Mouse (Mus musculus): ENCODE results near the gene Poln.
A peak's percentile ranks its signal among the peaks of the same experiment; 100 is the strongest.

Gene Poln

GRCm38 (mm10) chr5:34186961-34187391, 17.7 kb upstream of the Poln start:
- peak; percentile 47 to 83 for DNase-seq (ENCODE audit: low spot score in 2 of 2)

DNA sequence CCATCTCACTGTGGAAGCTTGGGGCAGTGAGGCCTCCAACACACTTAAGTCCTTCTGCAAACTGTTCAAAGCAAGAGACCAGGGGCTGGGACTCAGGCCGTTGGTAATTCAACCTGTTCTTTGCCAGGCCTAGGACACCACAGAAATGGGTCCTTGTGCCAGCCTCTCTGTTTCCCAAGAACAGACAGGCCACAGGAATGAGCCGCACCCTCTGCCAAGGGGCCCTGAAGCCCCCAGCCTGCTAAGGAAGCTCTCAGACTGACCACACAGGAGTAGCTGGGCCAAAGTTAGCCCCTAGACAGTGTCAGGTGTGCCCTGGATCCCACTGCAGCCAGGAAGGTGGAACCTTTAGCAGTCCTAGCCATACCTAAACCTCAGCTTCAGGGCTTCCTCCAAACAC, 17.1 kb upstream of the Poln start:
- peak in 1 of 2 experiments; percentile 62 for DNase-seq (ENCODE audit: low spot score in 2 of 2)

DNA sequence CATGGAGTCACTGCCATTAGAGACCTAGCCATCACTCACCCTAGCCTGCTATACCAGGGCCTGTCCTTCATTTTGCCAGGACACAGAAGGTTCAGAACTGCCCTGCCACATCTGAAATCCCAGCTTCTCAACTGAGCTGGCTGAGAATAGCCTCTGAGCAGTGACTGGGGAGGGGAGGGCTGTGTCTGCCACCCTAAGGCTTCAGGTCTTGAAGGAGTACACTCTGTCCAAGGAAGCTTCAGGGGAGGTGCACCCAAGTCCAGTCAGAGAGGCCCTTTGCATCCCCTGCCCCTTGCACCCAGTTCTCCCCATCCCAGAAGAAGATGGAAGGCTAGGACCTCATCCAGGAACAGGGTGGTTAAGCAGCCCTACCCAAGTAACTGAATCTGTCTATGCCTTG, 16.5 kb upstream of the Poln start:
- DNase-seq (ENCODE audit: low spot score in 2 of 2) = peak in 1 of 2 experiments; percentile 57

GRCm38 (mm10) chr5:34185051-34185580, 15.9 kb upstream of the Poln start:
- DNase-seq (ENCODE audit: low spot score in 2 of 2) = peak in 1 of 2 experiments; percentile 57

- peak; percentile 8 to 54 for DNase-seq (ENCODE audit: low spot score in 2 of 2)
Measured at GRCm38 (mm10) chr5:34183976-34184375, 14.7 kb upstream of the Poln start.

GRCm38 (mm10) chr5:34183156-34183880, 14.1 kb upstream of the Poln start:
- peak; percentile 13 to 60 for DNase-seq (ENCODE audit: low spot score in 2 of 2)

- peak; percentile 11 to 51 for DNase-seq (ENCODE audit: low spot score in 2 of 2)
Measured at GRCm38 (mm10) chr5:34182486-34182885, 13.2 kb upstream of the Poln start.

DNA sequence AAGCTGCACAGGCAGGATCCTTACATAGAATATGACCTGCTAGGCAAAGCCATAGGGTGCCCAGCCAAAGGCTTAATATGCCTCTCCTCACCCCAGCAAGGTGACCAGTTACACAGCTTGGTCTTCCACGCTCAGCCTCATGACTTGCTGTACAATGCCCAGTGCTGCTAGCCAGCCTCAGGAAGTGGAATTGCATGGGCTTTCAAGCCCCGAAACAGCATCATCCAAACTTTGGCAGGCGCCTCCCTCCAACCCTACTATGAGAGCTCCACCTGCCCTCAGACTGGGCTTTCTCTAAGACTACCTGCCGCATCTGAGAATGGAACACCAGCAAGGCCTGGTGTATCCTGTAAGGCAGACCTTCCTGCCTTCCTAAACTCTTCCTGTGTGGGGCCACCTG, 8.6 kb upstream of the Poln start:
- peak in 1 of 2 experiments; percentile 54 for DNase-seq (ENCODE audit: low spot score in 2 of 2)

GRCm38 (mm10) chr5:34177091-34177490, 7.8 kb upstream of the Poln start:
- peak in 1 of 2 experiments; percentile 49 for DNase-seq (ENCODE audit: low spot score in 2 of 2)

GRCm38 (mm10) chr5:34176691-34177090, 7.4 kb upstream of the Poln start:
- peak in 1 of 2 experiments; percentile 55 for DNase-seq (ENCODE audit: low spot score in 2 of 2)

GRCm38 (mm10) chr5:34175403-34175694, 6.1 kb upstream of the Poln start:
- peak in 1 of 2 experiments; percentile 54 for DNase-seq (ENCODE audit: low spot score in 2 of 2)

DNA sequence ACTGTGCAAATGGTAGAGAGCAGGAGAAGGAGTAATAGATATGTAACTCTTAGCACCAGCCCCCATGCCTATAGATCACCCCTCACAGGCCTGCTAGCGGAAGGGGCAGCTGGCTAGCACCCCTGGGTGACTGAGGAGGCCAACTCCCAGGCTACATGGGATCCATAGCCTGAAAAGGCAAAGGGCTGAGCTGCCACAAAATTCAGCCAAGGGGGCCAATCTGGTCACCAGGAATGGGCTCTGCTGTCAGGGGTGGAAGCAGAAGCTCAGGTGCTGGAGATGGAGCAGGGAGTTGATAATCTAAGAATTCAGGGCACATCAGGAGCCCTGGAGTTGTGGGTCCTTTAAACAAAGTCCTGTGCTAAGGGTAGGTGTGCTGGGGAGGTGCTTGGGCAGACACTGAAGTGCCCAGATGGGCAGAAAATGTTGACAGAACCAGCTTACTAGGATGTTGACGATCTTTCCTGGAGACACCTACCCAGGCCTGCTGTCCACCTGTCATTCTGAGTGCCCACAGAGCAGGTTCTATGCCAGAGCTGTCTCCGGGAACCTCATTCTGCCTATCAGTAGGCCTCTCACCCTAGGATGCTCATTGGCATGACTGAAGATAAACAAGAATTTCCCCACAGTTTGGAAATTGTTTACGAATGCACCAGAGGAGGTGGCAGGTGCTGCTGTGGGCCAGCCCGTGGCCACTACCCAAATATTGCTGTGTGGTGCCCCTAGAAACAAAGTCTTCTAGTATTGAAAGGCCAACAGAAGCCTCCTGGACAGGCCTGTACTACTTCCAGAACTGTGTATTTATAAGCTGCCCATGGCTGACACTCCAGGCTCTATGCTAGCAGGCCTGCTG, 5.5 kb upstream of the Poln start:
- DNase-seq (ENCODE audit: low spot score in 2 of 2) = peak in 1 of 2 experiments; percentile 53

- DNase-seq (ENCODE audit: low spot score in 2 of 2) = peak in 1 of 2 experiments; percentile 57
Measured at GRCm38 (mm10) chr5:34174021-34174420, 4.8 kb upstream of the Poln start.

GRCm38 (mm10) chr5:34170726-34171125, 1.5 kb upstream of the Poln start:
- peak in 1 of 2 experiments; percentile 57 for DNase-seq (ENCODE audit: low spot score in 2 of 2)

DNA sequence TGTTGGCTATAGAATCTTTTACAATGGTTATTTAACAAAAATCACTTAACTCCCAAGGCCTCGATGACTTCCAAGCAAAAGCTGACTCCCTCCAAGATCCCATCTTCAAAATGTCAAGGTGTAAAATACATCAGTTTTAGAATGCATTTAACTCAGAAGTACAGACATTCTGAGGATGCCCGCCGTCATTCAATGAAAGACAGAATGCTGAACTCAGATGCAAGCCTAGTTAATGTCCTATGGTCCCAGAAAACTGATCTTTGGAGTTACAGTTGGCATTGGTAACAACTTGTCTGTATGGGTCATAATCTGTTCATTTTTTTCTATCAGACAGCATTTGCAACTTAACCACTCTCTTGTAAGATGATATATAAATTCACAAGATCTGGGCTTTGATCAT, 706 bp upstream of the Poln start:
- DNase-seq (ENCODE audit: low spot score in 2 of 2) = peak in 1 of 2 experiments; percentile 56

DNA sequence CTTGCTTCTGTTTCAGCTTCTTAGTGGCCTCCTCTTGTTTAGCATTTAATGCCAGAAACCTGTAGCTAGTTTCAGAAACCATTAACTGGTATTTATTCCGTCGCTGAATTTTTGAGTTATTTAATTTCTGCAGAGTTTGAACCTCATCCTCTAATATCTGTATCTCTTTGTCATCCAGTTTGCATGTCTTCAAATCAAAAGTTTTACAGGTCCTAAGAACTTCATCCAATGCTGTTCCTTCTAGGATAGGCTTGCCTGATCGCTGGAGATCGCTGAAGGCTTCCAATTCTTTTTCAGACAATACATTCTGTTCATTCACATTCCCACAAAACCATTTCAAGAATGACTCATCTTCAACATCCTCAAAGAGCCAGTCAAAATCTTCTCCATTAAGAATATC, 1.4 kb downstream of the Poln start:
- DNase-seq (ENCODE audit: low spot score in 2 of 2) = no peak

DNA sequence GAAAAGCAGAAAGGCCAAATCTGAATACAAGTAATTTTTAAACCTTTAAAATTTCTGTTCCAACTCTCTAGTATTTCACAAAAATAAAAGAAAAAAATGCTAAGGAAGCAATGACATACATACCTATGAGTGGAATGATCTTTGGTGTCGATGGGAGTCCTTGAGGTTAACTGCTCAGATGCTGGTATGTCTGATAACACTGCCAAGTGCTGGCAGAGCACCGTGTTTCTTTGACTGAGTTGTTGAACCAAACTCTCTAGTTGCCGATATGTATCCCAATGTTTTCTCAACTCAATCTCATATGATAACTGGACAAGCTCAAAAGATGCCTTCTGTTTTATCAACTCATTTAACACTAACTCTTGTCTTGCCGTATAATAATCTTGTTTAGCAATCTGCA, 3.5 kb downstream of the Poln start:
- no peak for DNase-seq (ENCODE audit: low spot score in 2 of 2)

GRCm38 (mm10) chr5:34148476-34148875, 20.8 kb downstream of the Poln start:
- DNase-seq (ENCODE audit: low spot score in 2 of 2) = no peak

- no peak for DNase-seq (ENCODE audit: low spot score in 2 of 2)
Measured at GRCm38 (mm10) chr5:34147554-34147953, 21.7 kb downstream of the Poln start.

DNA sequence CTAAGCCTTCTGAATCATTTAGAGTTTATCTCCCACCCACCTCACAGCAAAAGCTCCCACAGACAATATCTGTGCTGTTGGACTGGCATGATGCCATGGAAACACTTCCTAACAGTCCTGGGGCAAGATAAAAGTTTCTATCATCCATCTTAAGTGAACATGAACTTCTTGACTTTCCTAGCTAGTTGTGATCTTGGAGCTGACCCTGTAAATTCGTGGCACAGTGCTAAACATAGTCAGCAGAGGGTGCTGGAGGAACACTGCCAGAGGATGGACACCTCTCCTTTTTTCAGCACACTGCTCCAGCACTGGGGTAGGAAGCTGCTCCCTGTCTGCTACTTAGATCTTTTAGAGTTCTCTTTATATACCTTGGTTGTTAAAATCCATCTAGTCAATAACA, 29.5 kb downstream of the Poln start:
- peak in 1 of 2 experiments; percentile 15 for DNase-seq (ENCODE audit: low spot score in 2 of 2)

DNA sequence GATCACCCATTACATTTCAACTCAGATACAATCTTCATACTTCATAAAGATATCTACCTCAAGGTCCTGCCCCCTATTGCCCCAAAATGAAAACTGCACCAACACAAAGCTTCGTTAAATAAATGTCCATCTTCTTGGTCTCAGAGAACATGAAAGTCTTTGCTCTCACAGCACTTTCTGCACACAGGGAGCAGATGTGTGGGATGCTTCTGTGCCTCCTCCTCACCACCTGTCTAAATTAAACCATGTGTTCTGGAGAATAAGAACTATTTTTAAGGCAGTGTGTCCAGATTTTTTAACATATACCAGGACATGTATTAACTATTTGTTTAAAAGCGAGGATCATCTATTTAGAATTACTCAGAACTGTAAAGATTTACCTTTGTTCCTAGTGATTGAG, 36.5 kb downstream of the Poln start:
- DNase-seq (ENCODE audit: low spot score in 2 of 2) = no peak

GRCm38 (mm10) chr5:34124131-34124530, 45.1 kb downstream of the Poln start:
- no peak for DNase-seq (ENCODE audit: low spot score in 2 of 2)
